Mouse (Mus musculus): ENCODE measurements around the gene Apobec4. TPM values are rescaled to one million over a fixed set of nuclear protein-coding genes. Genes with fewer than 3 reads are reported as not detected.

Apobec4 gene
- total RNA-seq (2021), result not detected
- not detected in 2 replicates for polyA plus RNA-seq (2012; rRNA removed)
- long read RNA-seq, result 0 reads

- WGBS, result 71% methylated on average over 13 of the region's 13 CpGs
- intact Hi-C loops (cut with DNase I), result no loop called here
- Histone ChIP-seq H3K79me2 (replicated peaks; ENCODE audit: control insufficient read depth, insufficient read depth, low read length) (no peaks in the 10 kb centered on the region), H3K27ac (peak within 1 kb of the TSS; percentile 18; the same call in 1 of the 2 replicates), H3K4me3 (no peak within 1 kb of the TSS), H3K4me1 (ENCODE audit: control insufficient read depth, insufficient read depth, low read length) (peaks cover 1% of the 10 kb centered on the region; the same call in 1 of the 2 replicates), H3K27me3 (ENCODE audit: control insufficient read depth, insufficient read depth, low read length) (no peaks in the 10 kb centered on the region), H3K36me3 (ENCODE audit: control insufficient read depth, insufficient read depth, low read length) (no peaks in the 10 kb centered on the region), H3K9ac (ENCODE audit: low read depth, low read length) (no peak within 1 kb of the TSS)
- DNase-seq, result no peak
- TF ChIP-seq CTCF (IDR thresholded peaks at IDR 0.05) (no peak), POLR2A (IDR thresholded peaks at IDR 0.05; ENCODE audit: insufficient read depth, low read depth, low read length) (no peak), EP300 (IDR thresholded peaks at IDR 0.05; ENCODE audit: insufficient read depth, low read depth, low read length) (no peak)
These were observed at the start of gene Apobec4 for GRCm38 (mm10) chr1:152750312-152750965. Gene Apobec4 (plus strand): TSS chr1:152750551.

- TF ChIP-seq POLR2A (IDR thresholded peaks at IDR 0.05; ENCODE audit: insufficient read depth, low read depth, low read length) (no peak), EP300 (IDR thresholded peaks at IDR 0.05; ENCODE audit: insufficient read depth, low read depth, low read length) (no peak), CTCF (IDR thresholded peaks at IDR 0.05) (no peak)
- Histone ChIP-seq H3K27me3 (ENCODE audit: control insufficient read depth, insufficient read depth, low read length) (no peaks in the 10 kb centered on the region), H3K9ac (ENCODE audit: low read depth, low read length) (no peak overlapping the region), H3K4me3 (no peak overlapping the region), H3K36me3 (ENCODE audit: control insufficient read depth, insufficient read depth, low read length) (no peaks in the 10 kb centered on the region), H3K4me1 (ENCODE audit: control insufficient read depth, insufficient read depth, low read length) (peaks cover 2% of the 10 kb centered on the region), H3K79me2 (replicated peaks; ENCODE audit: control insufficient read depth, insufficient read depth, low read length) (no peaks in the 10 kb centered on the region), H3K27ac (no peak overlapping the region)
- WGBS, result 72% methylated on average over 5 of the region's 5 CpGs
- DNase-seq, result no peak
- intact Hi-C loops (cut with DNase I), result no loop called here
These were observed 49.3 kb upstream of the Apobec4 start for GRCm38 (mm10) chr1:152701066-152701465.

DNA sequence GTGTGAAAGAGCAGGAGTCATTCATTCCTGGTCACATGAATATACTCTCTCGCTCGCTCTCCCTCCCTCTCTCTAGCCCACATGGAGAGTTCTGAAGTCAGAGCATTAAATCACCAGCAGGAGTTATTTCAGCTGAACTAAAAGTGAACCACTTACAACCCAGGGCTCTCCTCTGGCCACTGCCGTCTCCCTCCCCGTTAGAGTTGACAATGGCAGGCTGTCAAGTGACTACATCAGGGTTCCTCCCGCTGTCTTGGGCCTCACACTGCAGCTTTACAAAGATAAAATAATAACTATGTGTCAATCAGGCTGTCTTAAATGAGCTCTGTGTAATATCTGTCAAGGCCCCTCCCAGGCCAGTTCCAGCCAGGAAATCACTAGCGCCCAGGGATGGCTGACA, 47.4 kb upstream of the Apobec4 start:
- Histone ChIP-seq H3K4me1 (ENCODE audit: control insufficient read depth, insufficient read depth, low read length) (peaks cover 2% of the 10 kb centered on the region), H3K9ac (ENCODE audit: low read depth, low read length) (no peak overlapping the region), H3K4me3 (no peak overlapping the region), H3K27me3 (ENCODE audit: control insufficient read depth, insufficient read depth, low read length) (no peaks in the 10 kb centered on the region), H3K79me2 (replicated peaks; ENCODE audit: control insufficient read depth, insufficient read depth, low read length) (no peaks in the 10 kb centered on the region), H3K36me3 (ENCODE audit: control insufficient read depth, insufficient read depth, low read length) (no peaks in the 10 kb centered on the region), H3K27ac (no peak overlapping the region)
- 25% methylated on average over 6 of the region's 6 CpGs for WGBS
- peak; percentile 35 to 54 for DNase-seq
- intact Hi-C loops (cut with DNase I), result no loop called here
- TF ChIP-seq EP300 (IDR thresholded peaks at IDR 0.05; ENCODE audit: insufficient read depth, low read depth, low read length) (no peak), CTCF (IDR thresholded peaks at IDR 0.05) (peak; percentile 32)

- Histone ChIP-seq H3K27me3 (ENCODE audit: control insufficient read depth, insufficient read depth, low read length) (no peaks in the 10 kb centered on the region), H3K4me1 (ENCODE audit: control insufficient read depth, insufficient read depth, low read length) (peaks cover 2% of the 10 kb centered on the region), H3K4me3 (no peak overlapping the region), H3K79me2 (replicated peaks; ENCODE audit: control insufficient read depth, insufficient read depth, low read length) (no peaks in the 10 kb centered on the region), H3K36me3 (ENCODE audit: control insufficient read depth, insufficient read depth, low read length) (no peaks in the 10 kb centered on the region), H3K9ac (ENCODE audit: low read depth, low read length) (no peak overlapping the region), H3K27ac (no peak overlapping the region)
- no peak for TF ChIP-seq EP300 (IDR thresholded peaks at IDR 0.05; ENCODE audit: insufficient read depth, low read depth, low read length)
- no peak for TF ChIP-seq CTCF (IDR thresholded peaks at IDR 0.05)
- no peak for TF ChIP-seq POLR2A (IDR thresholded peaks at IDR 0.05; ENCODE audit: insufficient read depth, low read depth, low read length)
- DNase-seq, result no peak
- WGBS, result 56% methylated on average over 6 of the region's 6 CpGs
- intact Hi-C loops (cut with DNase I), result no loop called here
These were observed 46.4 kb upstream of the Apobec4 start for GRCm38 (mm10) chr1:152703941-152704340.

GRCm38 (mm10) chr1:152707560-152707959, 42.8 kb upstream of the Apobec4 start:
- H3K4me1 ChIP-seq (ENCODE audit: control insufficient read depth, insufficient read depth, low read length), result peaks cover 2% of the 10 kb centered on the region
- TF ChIP-seq CTCF (IDR thresholded peaks at IDR 0.05) (no peak), EP300 (IDR thresholded peaks at IDR 0.05; ENCODE audit: insufficient read depth, low read depth, low read length) (no peak), POLR2A (IDR thresholded peaks at IDR 0.05; ENCODE audit: insufficient read depth, low read depth, low read length) (no peak)
- no peak overlapping the region for H3K9ac ChIP-seq (ENCODE audit: low read depth, low read length)
- H3K27me3 ChIP-seq (ENCODE audit: control insufficient read depth, insufficient read depth, low read length), result no peaks in the 10 kb centered on the region
- no peak overlapping the region for H3K27ac ChIP-seq
- no peak overlapping the region for H3K4me3 ChIP-seq
- H3K79me2 ChIP-seq (replicated peaks; ENCODE audit: control insufficient read depth, insufficient read depth, low read length), result no peaks in the 10 kb centered on the region
- H3K36me3 ChIP-seq (ENCODE audit: control insufficient read depth, insufficient read depth, low read length), result no peaks in the 10 kb centered on the region
- no peak for DNase-seq
- 79% methylated on average over 2 of the region's 2 CpGs for WGBS
- intact Hi-C loops (cut with DNase I), result no loop called here

GRCm38 (mm10) chr1:152711037-152711436, 39.3 kb upstream of the Apobec4 start:
- WGBS, result 78% methylated on average over 4 of the region's 4 CpGs

More at GRCm38 (mm10) chr1:152711037-152711436, 39.3 kb upstream of the Apobec4 start:
- Histone ChIP-seq H3K27ac (no peak overlapping the region), H3K79me2 (replicated peaks; ENCODE audit: control insufficient read depth, insufficient read depth, low read length) (no peaks in the 10 kb centered on the region), H3K27me3 (ENCODE audit: control insufficient read depth, insufficient read depth, low read length) (no peaks in the 10 kb centered on the region), H3K4me3 (no peak overlapping the region), H3K4me1 (ENCODE audit: control insufficient read depth, insufficient read depth, low read length) (no peaks in the 10 kb centered on the region), H3K9ac (ENCODE audit: low read depth, low read length) (no peak overlapping the region), H3K36me3 (ENCODE audit: control insufficient read depth, insufficient read depth, low read length) (no peaks in the 10 kb centered on the region)
- DNase-seq, result no peak
- intact Hi-C loops (cut with DNase I), result no loop called here
- TF ChIP-seq CTCF (IDR thresholded peaks at IDR 0.05) (no peak), EP300 (IDR thresholded peaks at IDR 0.05; ENCODE audit: insufficient read depth, low read depth, low read length) (no peak), POLR2A (IDR thresholded peaks at IDR 0.05; ENCODE audit: insufficient read depth, low read depth, low read length) (no peak)

All from heart, adult 2 months (tissue).